Mouse (Mus musculus) granulocyte monocyte progenitor cell, adult 5-6 weeks (primary cell): Measurements from ENCODE around the gene Olfr1360. TPM values are rescaled to one million over a fixed set of nuclear protein-coding genes. Genes with fewer than 3 reads are reported as not detected.
"Not testable (repeated sequence)": the region's sequence is repeated elsewhere in the genome, so short reads cannot be mapped to it uniquely, and the experiment has no call there.

Experiments used
- ATAC-seq: replicated peaks from 2 replicates; pipeline ENCODE4 v1.8.0; 2016; ENCODE audit warnings: mild to moderate bottlenecking, moderate TSS enrichment, inconsistent platforms; ENCODE audit not compliant: poor library complexity, severe bottlenecking
- total RNA-seq, 2 experiments: library from RNA; stranded (forward) in 1 of 2; stranded (reverse) in 1 of 2; fragments of 200-712, 200-1000 nt in 1 of 2; fragments of >200 nt in 1 of 2; fragmentation: Nextera tagmentation in 1 of 2; gene quantifications; 2 replicates each; pipeline ENCODE4 v1.2.3; 2014 to 2017

Gene Olfr1360
- total RNA-seq (2014; fragmentation: Nextera tagmentation) (not detected in 2 replicates), total RNA-seq (2017) (not detected in 2 replicates)

DNA sequence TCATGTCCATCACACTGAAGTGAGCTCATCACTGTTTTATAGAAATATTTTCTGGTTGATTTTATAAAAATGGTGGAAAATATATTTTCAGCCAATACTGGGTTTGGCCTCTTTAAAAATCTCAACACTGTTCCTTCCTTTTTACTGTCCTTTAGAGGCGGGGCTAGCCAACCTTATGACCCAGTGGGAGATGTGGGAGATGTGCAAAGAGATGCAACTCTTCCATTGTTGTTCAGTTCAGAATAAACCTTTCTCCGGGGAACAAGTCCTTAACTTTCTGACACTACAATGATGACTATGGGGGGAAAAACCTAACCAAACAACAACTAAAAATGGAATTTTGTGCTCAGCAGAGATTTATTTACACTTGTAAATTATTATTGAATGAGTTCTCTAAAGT is at the start of gene Olfr1360:
Olfr1360 (minus strand) TSS at position 101 of the 400 bp plus-strand sequence.
- ATAC-seq: no peak

DNA sequence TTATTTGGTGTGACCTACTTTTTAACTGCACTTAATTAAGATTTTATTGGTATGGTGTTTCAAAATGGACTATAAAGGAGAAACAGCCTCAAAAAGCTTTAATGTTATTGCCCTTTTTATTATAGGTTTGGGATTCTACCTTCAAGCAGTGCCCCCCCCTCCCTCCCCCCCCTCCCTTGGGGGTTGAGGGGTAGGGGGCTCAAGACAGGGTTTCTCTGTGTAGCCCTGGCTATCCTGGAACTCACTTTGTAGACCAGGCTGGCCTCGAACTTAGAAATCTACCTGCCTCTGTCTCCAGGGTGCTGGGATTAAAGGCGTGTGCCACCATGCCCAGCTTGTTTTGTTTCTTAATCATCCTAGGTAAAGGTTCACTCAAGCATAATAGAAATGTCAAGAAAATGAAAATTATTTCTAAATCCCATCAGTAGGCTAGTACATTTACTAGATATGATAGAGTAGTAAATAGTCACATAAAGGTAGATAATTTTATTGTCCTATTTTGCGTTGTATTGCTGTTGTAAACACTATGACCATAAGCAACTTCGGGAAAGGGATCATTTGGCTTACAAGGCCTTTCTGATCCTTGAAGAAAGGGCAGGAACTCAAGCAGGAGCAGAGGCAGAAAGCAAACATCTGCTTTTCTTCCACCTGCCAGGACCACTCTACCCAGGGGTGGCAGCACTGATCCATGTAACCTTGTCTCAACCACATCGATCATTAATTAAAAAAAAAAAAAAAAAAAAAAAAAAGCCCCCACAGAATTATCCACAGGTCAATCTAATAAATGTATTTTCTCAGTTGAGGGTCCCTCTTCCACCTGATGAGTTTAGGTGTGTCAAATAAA is 46.0 kb upstream of the Olfr1360 start:
- ATAC-seq: no peak

DNA sequence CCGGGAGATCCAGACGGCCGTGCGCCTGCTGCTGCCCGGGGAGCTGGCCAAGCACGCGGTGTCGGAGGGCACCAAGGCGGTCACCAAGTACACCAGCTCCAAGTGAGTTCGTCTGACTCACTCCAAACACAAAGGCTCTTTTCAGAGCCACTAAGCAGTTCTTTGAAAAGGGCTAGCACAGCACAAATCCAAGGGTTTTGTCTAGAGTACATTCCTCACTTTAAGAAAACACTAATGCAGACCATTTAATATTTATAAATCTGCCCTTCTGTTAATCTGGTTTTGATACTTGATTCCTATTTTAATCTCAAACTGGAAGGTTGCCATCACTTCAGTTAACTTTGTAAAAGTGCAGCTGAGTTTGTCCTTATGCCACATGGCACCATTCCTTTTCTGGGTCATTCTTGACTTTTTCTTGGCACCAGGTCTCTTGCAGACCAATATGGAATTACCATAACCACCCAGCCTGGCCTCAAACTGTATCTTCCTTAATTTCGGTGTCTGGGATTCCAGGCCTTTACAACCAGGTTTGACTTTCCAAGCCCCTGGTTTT is 45.2 kb upstream of the Olfr1360 start:
- ATAC-seq: no peak

DNA sequence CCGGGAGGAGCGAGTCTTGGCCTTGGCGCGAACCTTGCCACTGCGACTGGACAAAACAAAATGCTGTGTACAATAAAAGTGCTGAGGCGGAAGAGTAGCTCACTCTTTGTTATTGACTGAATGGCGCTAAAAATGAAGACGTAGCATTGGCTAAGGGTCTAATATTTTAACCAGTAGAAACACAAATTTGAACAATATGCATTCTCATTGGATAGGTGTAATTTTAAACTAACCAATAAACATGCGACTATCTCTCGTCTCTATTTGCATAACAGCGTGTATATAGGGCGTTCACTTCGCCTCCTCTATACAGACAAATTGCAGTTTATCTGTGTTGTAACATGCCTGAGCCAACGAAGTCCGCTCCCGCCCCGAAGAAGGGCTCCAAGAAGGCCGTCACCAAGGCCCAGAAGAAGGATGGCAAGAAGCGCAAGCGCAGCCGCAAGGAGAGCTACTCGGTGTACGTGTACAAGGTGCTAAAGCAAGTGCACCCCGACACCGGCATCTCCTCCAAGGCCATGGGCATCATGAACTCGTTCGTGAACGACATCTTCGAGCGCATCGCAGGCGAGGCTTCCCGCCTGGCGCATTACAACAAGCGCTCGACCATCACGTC is 44.7 kb upstream of the Olfr1360 start, which contains the start of gene Hist1h2bm:
Hist1h2bm (plus strand) TSS at position 288 of the 616 bp plus-strand sequence.
- peak; percentile 94 for ATAC-seq

DNA sequence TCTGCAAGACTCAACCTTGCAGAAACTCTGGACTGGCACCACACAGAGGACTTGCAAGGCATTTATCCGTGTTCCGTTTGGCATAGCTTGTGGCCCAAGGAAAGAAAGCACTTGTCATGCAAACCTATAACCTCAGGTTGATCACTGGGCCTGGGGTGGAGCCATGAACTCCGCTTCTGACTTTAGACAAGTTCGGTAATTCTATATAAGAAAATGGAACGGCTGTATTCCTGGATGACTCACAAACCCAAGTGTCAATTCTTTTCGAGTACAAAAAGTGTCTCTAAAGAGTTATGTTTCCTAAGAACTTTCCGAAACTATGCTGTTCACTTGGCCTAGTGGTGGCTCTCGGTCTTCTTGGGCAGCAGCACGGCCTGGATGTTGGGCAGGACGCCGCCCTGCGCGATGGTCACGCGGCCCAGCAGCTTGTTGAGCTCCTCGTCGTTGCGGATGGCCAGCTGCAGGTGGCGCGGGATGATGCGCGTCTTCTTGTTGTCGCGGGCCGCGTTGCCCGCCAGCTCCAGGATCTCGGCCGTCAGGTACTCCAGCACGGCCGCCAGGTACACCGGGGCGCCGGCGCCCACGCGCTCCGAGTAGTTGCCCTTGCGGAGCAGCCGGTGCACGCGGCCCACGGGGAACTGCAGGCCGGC is 44.0 kb upstream of the Olfr1360 start:
- not testable (repeated sequence) for ATAC-seq

DNA sequence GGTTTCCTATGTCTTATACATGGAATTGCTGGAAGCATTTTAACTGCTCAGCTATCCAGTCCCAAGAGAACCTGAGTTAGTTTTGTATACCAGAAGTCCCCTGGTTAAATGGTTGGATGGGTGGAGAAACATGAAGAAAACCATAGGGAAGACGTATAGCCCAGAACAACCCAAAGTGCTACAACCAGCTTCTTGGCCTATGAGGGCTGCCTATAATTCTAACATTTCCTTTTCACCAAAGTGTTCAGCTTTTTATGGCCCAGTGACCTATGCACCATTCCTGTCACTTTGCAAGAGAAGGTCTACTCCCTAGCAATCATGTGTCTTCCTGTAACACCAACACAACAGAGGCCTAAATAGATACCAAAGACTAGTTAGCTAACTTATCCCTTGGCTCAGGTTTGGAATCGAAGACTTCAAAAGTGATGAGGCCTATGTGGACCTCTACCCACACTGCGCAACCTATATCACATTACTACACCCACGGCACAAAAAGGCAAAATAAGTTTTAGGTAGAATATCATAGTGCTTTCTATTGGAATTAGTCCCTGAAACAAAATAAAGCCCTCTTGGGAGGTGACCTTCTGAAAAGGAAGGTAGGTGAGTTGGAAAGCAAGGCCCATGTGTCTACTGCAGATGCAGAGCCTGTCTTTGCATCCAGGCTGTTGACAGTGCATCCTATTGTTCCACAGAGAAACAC is 41.3 kb upstream of the Olfr1360 start:
- no peak for ATAC-seq

DNA sequence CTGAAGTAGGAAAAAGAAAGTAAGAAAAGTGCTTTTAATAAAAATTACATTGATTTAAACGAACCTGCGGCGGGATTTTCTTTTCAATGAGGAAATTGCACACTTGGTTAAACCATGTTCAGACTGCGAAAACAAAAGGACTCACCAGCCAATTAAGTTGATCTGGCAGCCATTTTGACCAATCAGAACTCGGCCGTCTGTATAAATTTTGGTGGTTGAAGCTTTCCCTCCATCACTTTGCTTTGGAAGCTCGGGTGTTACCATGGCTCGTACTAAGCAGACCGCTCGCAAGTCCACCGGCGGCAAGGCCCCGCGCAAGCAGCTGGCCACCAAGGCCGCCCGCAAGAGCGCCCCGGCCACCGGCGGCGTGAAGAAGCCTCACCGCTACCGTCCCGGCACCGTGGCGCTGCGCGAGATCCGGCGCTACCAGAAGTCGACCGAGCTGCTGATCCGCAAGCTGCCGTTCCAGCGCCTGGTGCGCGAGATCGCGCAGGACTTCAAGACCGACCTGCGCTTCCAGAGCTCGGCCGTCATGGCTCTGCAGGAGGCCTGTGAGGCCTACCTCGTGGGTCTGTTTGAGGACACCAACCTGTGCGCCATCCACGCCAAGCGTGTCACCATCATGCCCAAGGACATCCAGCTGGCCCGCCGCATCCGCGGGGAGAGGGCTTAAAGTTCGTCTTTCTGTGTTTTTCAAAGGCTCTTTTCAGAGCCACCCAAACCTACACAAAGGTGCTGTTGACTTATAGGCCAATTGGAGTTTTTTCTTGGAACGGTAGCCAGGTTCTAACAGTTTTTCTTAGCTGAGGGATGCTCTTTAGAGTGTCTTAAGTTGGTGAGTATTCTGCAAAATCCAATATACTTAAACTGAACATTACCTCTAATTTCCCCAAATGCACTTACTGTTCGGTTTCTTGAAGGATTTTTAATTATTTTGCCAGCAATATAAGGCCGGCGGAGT is 40.5 kb upstream of the Olfr1360 start, which contains the start of gene Hist1h3h:
Hist1h3h (plus strand) TSS at position 263 of the 961 bp plus-strand sequence.
- ATAC-seq: peak; percentile 33

DNA sequence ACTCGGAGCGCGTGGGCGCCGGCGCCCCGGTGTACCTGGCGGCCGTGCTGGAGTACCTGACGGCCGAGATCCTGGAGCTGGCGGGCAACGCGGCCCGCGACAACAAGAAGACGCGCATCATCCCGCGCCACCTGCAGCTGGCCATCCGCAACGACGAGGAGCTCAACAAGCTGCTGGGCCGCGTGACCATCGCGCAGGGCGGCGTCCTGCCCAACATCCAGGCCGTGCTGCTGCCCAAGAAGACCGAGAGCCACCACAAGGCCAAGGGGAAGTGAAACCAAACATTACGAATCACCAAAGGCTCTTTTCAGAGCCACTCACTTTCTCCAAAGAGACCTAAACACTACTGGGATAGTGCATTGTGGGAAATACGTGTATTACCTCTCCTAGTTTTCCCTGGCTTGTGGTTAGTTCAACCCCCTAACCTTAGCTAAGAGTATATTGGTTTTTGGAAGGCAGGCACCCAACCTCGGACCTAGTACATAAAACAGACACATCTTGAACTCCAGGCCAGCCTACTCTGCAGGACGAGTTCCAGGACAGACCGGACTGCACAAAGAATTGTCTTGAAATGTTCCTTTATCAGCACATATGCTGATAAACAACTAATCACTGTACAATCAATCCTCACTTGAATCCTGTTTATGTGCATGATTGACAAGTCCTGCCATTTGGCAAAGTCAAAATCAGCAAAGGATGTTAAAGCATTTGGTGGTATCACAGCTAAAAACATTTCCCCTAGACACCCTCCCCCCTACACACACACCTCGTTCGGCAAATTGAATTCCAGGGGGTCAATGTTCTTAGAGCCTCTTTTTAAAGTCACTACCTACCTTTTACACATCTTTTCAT is 39.6 kb upstream of the Olfr1360 start:
- peak; percentile 43 for ATAC-seq

DNA sequence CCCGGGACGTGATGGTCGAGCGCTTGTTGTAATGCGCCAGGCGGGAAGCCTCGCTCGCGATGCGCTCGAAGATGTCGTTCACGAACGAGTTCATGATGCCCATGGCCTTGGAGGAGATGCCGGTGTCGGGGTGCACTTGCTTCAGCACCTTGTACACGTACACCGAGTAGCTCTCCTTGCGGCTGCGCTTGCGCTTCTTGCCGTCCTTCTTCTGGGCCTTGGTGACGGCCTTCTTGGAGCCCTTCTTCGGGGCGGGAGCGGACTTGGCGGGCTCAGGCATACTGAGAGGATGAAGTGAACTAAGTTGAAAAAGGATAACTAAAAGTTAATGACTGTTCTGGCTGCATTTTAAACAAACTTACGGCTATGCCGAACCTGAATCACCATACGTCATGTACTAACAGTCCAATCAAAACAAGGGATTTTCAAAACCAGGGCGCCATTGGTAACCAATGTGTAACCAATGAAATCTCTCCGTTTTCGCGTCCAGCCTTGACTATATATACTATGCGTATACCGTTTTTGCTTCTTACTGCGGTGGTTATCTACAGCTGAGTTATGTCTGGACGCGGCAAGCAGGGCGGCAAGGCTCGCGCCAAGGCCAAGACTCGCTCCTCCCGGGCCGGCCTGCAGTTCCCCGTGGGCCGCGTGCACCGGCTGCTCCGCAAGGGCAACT is 38.8 kb upstream of the Olfr1360 start, which contains the start of the genes Hist1h2bl and Hist1h2ai:
Hist1h2bl (minus strand) TSS at position 280 of the 676 bp plus-strand sequence.
Hist1h2ai (plus strand) TSS at position 559 of the 676 bp plus-strand sequence.
- peak; percentile 81 for ATAC-seq

DNA sequence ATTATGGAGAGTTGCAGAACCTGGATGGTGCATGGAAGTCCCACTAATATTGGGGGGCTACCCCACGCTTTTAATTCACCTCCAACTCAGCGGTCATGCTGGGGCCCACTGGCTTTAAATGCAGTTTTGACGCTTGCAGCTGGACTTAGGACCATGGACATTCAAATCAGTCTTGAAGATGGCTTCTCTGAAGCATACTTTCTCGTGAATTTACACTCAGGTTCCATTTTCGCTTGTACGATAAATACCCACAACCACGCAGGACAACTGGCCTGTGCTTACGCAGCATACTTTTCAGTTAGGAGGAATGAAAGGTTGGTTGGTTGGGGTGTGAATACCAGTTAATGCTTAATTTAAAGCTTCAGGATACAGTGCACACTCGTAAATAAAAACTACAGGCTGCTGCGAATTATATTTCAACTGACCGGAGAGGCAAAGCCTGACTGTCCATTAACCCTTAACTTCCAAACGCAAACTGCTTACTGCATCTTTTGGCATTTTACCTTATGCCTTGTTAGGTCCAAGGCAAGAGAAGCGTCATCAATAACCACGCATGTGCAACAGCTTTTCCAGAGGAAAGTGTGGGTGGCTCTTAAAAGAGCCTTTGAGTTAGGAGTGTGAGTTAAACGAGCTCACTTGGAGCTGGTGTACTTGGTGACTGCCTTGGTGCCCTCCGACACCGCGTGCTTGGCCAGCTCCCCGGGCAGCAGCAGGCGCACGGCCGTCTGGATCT is 38.1 kb upstream of the Olfr1360 start:
- ATAC-seq: peak; percentile 20

DNA sequence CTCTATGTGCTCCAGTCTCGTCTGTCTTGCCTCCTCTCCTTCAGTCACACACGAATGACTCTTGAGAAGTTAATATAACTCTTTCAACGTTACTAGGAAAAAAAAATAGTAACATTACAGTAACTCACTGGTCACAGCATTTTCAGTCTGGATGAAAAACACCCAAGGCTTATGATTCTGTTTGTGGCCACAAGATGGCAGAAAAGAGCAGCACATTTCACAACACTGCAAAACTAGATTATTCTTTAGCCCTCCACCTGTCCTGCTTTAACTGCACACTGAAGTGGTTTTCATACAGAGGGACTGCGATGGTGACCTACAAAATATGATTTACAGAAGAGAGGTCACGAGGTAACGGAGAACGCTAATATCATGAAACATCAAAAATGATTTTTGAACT is 37.5 kb upstream of the Olfr1360 start:
- peak; percentile 21 for ATAC-seq

DNA sequence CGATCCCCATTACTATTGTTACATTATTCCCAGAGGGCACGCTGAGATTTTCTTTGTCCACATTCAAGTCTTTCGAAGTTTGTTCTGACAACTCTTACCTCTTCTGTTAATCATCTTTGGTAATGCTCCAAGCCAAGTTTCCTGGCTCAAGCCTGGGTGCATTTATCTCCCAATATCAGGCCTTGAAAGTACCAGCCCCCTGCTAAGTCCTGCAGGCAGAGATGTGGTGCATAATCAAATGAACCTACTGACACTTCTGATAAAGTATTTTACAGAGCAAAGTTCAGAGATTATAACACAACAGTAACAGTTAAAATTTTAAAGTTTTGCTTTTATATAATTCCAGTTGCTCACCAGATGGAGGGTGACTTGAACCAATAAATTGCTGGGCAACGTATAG is 34.5 kb upstream of the Olfr1360 start:
- no peak for ATAC-seq

DNA sequence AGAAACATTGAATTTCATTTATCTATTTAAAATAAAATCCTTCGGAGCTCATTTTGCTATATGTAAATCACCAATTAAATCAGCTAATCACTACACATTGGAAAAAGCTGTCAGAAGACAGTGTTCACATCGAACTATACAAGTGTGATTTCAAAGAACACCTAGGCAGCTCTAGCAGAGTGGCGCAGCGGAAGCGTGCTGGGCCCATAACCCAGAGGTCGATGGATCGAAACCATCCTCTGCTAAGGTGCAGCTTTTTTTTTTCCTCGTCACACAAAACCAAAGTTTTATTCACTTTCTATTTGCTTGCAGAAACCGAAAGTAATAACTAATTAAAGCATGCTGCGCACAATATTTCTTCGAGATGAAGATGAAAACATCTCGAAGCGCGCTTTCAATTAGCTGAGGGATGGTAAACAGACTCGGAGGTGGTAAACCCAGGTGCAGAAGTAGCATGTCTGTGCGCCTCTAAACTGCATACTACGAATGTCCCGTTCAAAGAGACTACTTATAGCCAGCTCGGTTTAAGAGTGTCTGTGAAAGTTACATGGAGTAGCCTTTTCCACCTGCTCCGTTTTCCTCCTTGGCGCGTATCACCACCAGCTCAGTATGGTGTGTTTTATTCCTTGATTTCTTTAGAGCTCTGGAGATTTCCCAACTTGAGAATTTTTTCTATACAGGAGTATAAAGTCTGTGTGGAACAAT is 33.8 kb upstream of the Olfr1360 start:
- peak; percentile 46 for ATAC-seq

DNA sequence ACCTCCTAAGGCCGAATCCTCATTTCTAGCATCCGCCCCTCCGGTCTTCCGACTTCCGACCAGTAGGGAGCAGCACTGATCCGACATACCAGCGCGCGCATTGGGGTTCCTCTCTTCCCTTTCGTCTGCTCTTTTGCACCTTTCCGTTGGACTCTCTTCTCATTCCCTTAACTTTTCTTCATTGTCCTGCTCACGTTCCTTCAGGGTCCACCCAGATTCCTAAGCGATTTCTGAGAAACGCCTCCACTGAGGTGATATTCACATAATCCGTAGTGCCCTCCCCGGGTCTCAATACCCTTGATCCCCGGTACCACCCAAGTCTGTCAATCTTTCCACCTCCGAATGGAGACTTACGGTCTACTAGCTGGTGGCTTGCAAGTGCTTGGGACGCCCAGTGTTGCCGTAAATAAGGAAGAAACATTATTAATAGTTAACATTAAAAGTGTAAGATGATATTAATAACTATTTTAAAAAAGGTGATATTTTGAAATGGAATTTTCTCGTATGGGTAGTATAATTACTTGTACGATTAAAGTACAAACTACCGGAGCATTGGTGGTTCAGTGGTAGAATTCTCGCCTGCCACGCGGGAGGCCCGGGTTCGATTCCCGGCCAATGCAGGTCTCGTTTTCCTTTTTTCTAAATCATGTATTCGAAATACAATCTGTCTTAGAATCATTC is 33.0 kb upstream of the Olfr1360 start:
- ATAC-seq: peak; percentile 89

DNA sequence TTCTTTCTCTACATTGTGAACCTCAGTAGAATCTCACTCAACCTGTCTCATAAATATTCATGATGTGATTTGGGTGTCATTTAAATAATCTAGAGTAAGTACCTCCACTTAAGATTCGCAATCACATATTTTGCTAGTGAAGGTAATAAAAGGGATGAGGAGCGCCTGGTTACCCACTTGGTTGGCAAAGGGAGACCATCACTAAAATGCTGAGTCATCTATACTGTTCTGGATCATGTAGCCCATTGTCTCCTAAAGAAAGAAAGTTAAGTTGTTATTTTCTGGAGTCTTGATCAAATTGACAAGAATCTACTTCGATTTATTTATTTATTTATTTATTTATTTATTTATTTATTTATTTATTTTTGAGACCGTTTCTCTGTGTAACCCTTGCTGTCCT is 29.5 kb upstream of the Olfr1360 start:
- no peak for ATAC-seq
